Mouse (Mus musculus) neural tube, embryonic 10.5 days (tissue): ENCODE results near the gene Gm2022.
"Not testable (repeated sequence)": the region's sequence is repeated elsewhere in the genome, so short reads cannot be mapped to it uniquely, and the experiment has no call there.

Experiments
- DNase-seq: peaks from one replicate; pipeline ENCODE4 v3.0.0-alpha.2; 2017; ENCODE audit warnings: low spot score; ENCODE audit errors: extremely low spot score

Gene Gm2022

DNA sequence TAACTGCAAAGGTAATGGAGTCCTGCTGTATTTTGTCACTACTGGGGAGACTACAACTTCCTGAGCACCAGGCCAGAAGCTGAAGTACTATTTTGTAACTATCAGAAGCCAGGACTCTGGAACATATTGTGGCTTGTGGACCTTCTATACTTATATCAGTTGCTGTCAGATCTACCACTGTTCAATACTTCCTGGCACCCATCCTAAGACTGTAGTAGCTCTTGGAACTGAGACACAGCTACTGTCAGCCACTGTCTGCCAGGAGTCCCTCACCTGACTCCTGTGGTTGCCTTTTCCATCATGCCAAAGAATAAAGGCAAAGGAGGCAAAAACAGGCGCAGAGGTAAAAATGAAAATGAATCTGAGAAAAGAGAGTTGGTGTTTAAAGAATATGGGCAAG, at the start of gene Gm2022:
Gene Gm2022, plus strand, starts transcription at position 301 of the 400 bp plus-strand sequence.
- DNase-seq, result not testable (repeated sequence)

DNA sequence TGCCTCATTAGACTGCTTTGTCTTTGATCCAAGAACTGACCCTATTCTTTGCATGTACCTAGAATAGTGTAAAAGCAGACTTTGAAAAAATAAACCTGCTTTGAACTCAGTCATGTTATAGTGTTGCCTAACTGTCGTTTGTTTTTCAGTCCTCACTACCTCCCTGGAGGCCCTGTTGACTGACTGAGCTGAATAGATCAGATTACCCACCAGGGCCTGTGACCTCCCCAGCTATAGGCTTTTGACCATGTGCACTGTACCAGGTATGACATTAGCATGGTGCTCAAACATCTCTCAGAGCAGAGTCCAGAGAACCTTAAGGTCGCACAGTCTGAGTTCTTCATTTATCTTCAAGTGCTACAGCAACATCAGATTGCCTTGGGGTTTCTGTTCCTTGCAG, 44.5 kb upstream of the Gm2022 start:
- not testable (repeated sequence) for DNase-seq

- not testable (repeated sequence) for DNase-seq
These were observed 39.1 kb upstream of the Gm2022 start for GRCm38 (mm10) chr12:87856067-87856466.

GRCm38 (mm10) chr12:87861740-87862692, 33.2 kb upstream of the Gm2022 start:
- DNase-seq, result not testable (repeated sequence)

- DNase-seq, result not testable (repeated sequence)
These were observed 31.5 kb upstream of the Gm2022 start for GRCm38 (mm10) chr12:87863638-87864037.

- DNase-seq, result not testable (repeated sequence)
These were observed 31.1 kb upstream of the Gm2022 start for GRCm38 (mm10) chr12:87864048-87864447.

- not testable (repeated sequence) for DNase-seq
These were observed 21.4 kb upstream of the Gm2022 start, which contains the start of gene Gm2016 for GRCm38 (mm10) chr12:87873772-87874171. Gene Gm2016 (plus strand): TSS chr12:87874072.

DNA sequence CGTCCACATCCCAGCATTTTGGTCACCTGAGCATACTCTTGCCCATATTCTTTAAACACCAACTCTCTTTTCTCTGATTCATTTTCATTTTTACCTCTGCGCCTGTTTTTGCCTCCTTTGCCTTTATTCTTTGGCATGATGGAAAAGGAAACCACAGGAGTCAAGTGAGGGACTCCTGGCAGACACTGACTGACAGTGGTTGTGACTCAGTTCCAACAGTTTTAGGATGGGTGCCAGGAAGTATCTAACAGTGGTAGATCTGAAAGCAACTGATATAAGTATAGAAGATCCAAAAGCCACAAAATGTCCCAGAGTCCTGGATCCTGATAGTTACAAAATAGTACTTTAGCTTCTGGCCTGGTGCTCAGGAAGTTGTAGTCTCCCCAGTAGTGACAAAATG, 24.6 kb downstream of the Gm2022 start, which contains the start of gene Gm2035:
Gene Gm2035, minus strand, starts transcription at position 137 of the 400 bp plus-strand sequence.
- DNase-seq, result not testable (repeated sequence)
